Mouse (Mus musculus): ENCODE data around the gene Atp11a. TPM values are rescaled to one million over a fixed set of nuclear protein-coding genes. Genes with fewer than 3 reads are reported as not detected.
A peak's percentile ranks its signal among the peaks of the same experiment; 100 is the strongest.

Gene Atp11a
- 10 to 100 TPM; 77.9 to 88.4 TPM for total RNA-seq (2021)

- DNase-seq: peak; percentile 73 to 75
- intact Hi-C loops (cut with DNase I): loop anchor here (2.0 to 5.0 kb wide), 3 partner anchors 54 to 351 kb away; partner anchors contain the start of genes Cul4a, Pcid2 and Tubgcp3
Measured at GRCm38 (mm10) chr8:12756391-12757157, at the start of gene Atp11a. Gene Atp11a, plus strand, starts transcription at chr8:12757014.

- no peak for DNase-seq
- intact Hi-C loops (cut with DNase I): no loop called here
Measured at GRCm38 (mm10) chr8:12711623-12712022, 45.2 kb upstream of the Atp11a start.

GRCm38 (mm10) chr8:12715861-12716585, 40.8 kb upstream of the Atp11a start:
- DNase-seq: no peak
- intact Hi-C loops (cut with DNase I): no loop called here

GRCm38 (mm10) chr8:12719091-12719490, 37.7 kb upstream of the Atp11a start:
- intact Hi-C loops (cut with DNase I): no loop called here

GRCm38 (mm10) chr8:12728644-12729043, 28.2 kb upstream of the Atp11a start:
- intact Hi-C loops (cut with DNase I): no loop called here
- DNase-seq: no peak

More at GRCm38 (mm10) chr8:12719091-12719490, 37.7 kb upstream of the Atp11a start:
- DNase-seq: no peak

GRCm38 (mm10) chr8:12730780-12731179, 26.0 kb upstream of the Atp11a start:
- DNase-seq: no peak

GRCm38 (mm10) chr8:12732431-12732830, 24.4 kb upstream of the Atp11a start:
- DNase-seq: no peak
- intact Hi-C loops (cut with DNase I): no loop called here

More at GRCm38 (mm10) chr8:12730780-12731179, 26.0 kb upstream of the Atp11a start:
- intact Hi-C loops (cut with DNase I): no loop called here

GRCm38 (mm10) chr8:12739113-12739512, 17.7 kb upstream of the Atp11a start:
- DNase-seq: no peak
- intact Hi-C loops (cut with DNase I): no loop called here

- DNase-seq: no peak
- intact Hi-C loops (cut with DNase I): no loop called here
Measured at GRCm38 (mm10) chr8:12743390-12743789, 13.4 kb upstream of the Atp11a start.

GRCm38 (mm10) chr8:12748183-12748582, 8.6 kb upstream of the Atp11a start:
- intact Hi-C loops (cut with DNase I): no loop called here

GRCm38 (mm10) chr8:12749116-12749515, 7.7 kb upstream of the Atp11a start:
- intact Hi-C loops (cut with DNase I): no loop called here
- no peak for DNase-seq

More at GRCm38 (mm10) chr8:12748183-12748582, 8.6 kb upstream of the Atp11a start:
- DNase-seq: no peak

GRCm38 (mm10) chr8:12753054-12753453, 3.8 kb upstream of the Atp11a start:
- intact Hi-C loops (cut with DNase I): no loop called here

GRCm38 (mm10) chr8:12754115-12754514, 2.7 kb upstream of the Atp11a start:
- intact Hi-C loops (cut with DNase I): no loop called here
- no peak for DNase-seq

More at GRCm38 (mm10) chr8:12753054-12753453, 3.8 kb upstream of the Atp11a start:
- DNase-seq: no peak

GRCm38 (mm10) chr8:12755312-12755711, 1.5 kb upstream of the Atp11a start:
- intact Hi-C loops (cut with DNase I): loop anchor here (5.0 kb wide), 2 partner anchors 83 to 352 kb away; partner anchors contain the start of genes Cul4a, Pcid2 and Tubgcp3

GRCm38 (mm10) chr8:12755826-12756225, 988 bp upstream of the Atp11a start:
- intact Hi-C loops (cut with DNase I): loop anchor here (2.0 to 5.0 kb wide), 3 partner anchors 55 to 351 kb away; partner anchors contain the start of genes Cul4a, Pcid2 and Tubgcp3
- DNase-seq: no peak

More at GRCm38 (mm10) chr8:12755312-12755711, 1.5 kb upstream of the Atp11a start:
- DNase-seq: peak in 1 of 2 experiments; percentile 52

GRCm38 (mm10) chr8:12757231-12757940, 572 bp downstream of the Atp11a start:
- intact Hi-C loops (cut with DNase I): loop anchor here (2.0 to 5.0 kb wide), 3 partner anchors 53 to 350 kb away; partner anchors contain the start of genes Cul4a, Pcid2 and Tubgcp3
- DNase-seq: peak; percentile 36 to 47

- no peak for DNase-seq
- intact Hi-C loops (cut with DNase I): loop anchor here (2.0 to 5.0 kb wide), 3 partner anchors 15 to 347 kb away; partner anchors contain the start of genes Cul4a, Pcid2 and Tubgcp3
Measured at GRCm38 (mm10) chr8:12759963-12760362, 3.1 kb downstream of the Atp11a start.

GRCm38 (mm10) chr8:12761873-12762272, 5.1 kb downstream of the Atp11a start:
- DNase-seq: no peak
- intact Hi-C loops (cut with DNase I): no loop called here

- intact Hi-C loops (cut with DNase I): no loop called here
- DNase-seq: no peak
Measured at GRCm38 (mm10) chr8:12763565-12764108, 6.8 kb downstream of the Atp11a start.

- intact Hi-C loops (cut with DNase I): no loop called here
- no peak for DNase-seq
Measured at GRCm38 (mm10) chr8:12764971-12765370, 8.2 kb downstream of the Atp11a start.

Data from heart, postnatal 36 days (tissue).